Mouse (Mus musculus) heart, adult 2 months (tissue): Measurements from ENCODE around the gene Hist1h4b. TPM values are rescaled to one million over a fixed set of nuclear protein-coding genes. Genes with fewer than 3 reads are reported as not detected.

Source experiments
- DNase-seq, 2 experiments: peaks; one replicate each; pipeline ENCODE4 v3.0.0; 2021
- H3K27ac ChIP-seq: fragments of 200-600 bp; 2 replicates; pipeline ENCODE4 v1.8.1; 2022
- H3K27me3 ChIP-seq: fragments of 200-500 bp; 2 replicates; pipeline ENCODE4 v1.6.1; 2012; ENCODE audit warnings: mild to moderate bottlenecking, low read length, inconsistent platforms, mixed read lengths; ENCODE audit not compliant: control insufficient read depth, insufficient read depth
- H3K36me3 ChIP-seq: fragments of 200-500 bp; 2 replicates; pipeline ENCODE4 v1.6.1; 2012; ENCODE audit warnings: low read length, inconsistent platforms; ENCODE audit not compliant: control insufficient read depth, insufficient read depth
- H3K4me1 ChIP-seq: fragments of 200-500 bp; 2 replicates; pipeline ENCODE4 v1.6.1; 2011; ENCODE audit warnings: low read length; ENCODE audit not compliant: control insufficient read depth, insufficient read depth
- H3K4me3 ChIP-seq: fragments of 200-600 bp; 2 replicates; pipeline ENCODE4 v1.8.1; 2022
- H3K79me2 ChIP-seq: fragments of 200-500 bp; replicated peaks from 2 replicates; pipeline ENCODE4 v1.6.1; 2012; ENCODE audit warnings: mild to moderate bottlenecking, inconsistent platforms, low read length, moderate library complexity, mixed read lengths; ENCODE audit not compliant: control insufficient read depth, insufficient read depth
- H3K9ac ChIP-seq: fragments of 200-500 bp; 2 replicates; pipeline ENCODE4 v1.6.1; 2012; ENCODE audit warnings: low read depth, mild to moderate bottlenecking, control low read depth, inconsistent platforms, low read length, mixed read lengths
- CTCF ChIP-seq: fragments of 200-600 bp; IDR thresholded peaks from 2 replicates; pipeline ENCODE4 v1.8.1; 2022; ENCODE audit warnings: antibody characterized with exemption, mild to moderate bottlenecking, moderate library complexity
- EP300 ChIP-seq: fragments of 200-500 bp; IDR thresholded peaks from 2 replicates; pipeline ENCODE4 v1.6.1; 2011; ENCODE audit warnings: low read depth, low read length, control low read depth; ENCODE audit not compliant: insufficient read depth
- POLR2A ChIP-seq: fragments of 200-500 bp; IDR thresholded peaks from 2 replicates; pipeline ENCODE4 v1.6.1; 2011; ENCODE audit warnings: mild to moderate bottlenecking, low read depth, low read length, control low read depth; ENCODE audit not compliant: insufficient read depth
- WGBS: fragments of 180-500 bp; shearing (Covaris S2); methylation state at CpG from one replicate; pipeline ENCODE4 v1.1.7; 2018; 5-methylcytosine and 5-hydroxymethylcytosine counted together
- intact Hi-C: fragments of 180-260 bp; cut with DNase I; formaldehyde crosslinking; loops from one replicate; pipeline ENCODE4 v1.15.1; 2025
- polyA plus RNA-seq: library from polyadenylated mRNA; depleted of rRNA; stranded (reverse); fragments of >200 nt; gene quantifications from 2 replicates; pipeline ENCODE4 v1.2.3, GENCODE M21; 2012
- total RNA-seq, 2 experiments: library from RNA; stranded (reverse); gene quantifications; 2 replicates each; pipeline ENCODE4 v1.2.3; 2021

Gene Hist1h4b
- total and polyA plus RNA-seq, 3 experiments = 1.1 to 11.3 (median 4.9) TPM

DNA sequence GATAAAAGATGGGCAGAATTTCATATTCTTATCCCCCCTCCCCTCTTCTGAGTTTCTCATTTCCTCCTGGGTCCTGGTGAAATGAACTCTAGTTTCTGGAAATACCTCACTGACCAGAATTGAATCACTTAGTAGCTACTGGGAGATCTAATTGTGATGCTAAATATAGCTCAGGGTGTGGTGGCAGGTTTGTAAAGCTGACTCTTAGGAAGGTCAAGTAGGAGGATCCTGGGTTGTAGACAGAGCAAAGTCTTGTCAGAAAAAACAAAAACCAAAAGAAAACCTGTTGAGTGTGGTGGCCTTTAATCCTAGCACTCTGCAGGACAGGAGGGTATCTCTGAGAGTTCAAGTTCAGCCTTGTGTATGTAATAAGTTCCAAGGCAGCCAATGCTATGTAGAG, 14.8 kb upstream of the Hist1h4b start:
- Histone ChIP-seq H3K27ac (no peak overlapping the region), H3K9ac (no peak overlapping the region), H3K4me3 (no peak overlapping the region), H3K27me3 (no peaks in the 10 kb centered on the region), H3K79me2 (no peaks in the 10 kb centered on the region), H3K36me3 (peaks cover 18% of the 10 kb centered on the region), H3K4me1 (peaks cover 3% of the 10 kb centered on the region)
- intact Hi-C loops = loop anchor here (5.0 kb wide), 2 partner anchors 160 to 210 kb away; partner anchors contain the start of genes Hist1h2af, Hist1h4d and Hist1h4h
- no peak for DNase-seq
- no peak for TF ChIP-seq POLR2A
- no peak for TF ChIP-seq CTCF
- no peak for TF ChIP-seq EP300

DNA sequence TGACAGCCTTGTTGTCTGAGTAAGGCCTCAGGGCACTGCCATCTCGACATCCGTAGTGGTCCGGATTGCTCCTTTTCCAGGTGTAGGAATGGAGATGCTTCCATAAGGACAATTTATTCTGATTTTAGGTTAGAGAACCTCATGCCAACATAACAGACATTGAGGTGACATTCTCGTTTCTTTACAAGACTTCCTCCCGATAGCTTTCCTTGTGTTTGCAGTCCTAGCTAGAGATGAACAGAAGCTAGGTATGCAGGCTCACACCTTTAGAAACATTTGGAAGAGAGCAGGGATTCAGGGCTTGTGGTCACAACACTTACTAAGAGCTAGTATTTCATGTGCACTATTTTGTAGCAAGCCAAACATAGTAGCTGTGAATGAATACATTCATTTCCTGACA, 13.6 kb upstream of the Hist1h4b start:
- no peak overlapping the region for H3K27ac ChIP-seq
- no peak overlapping the region for H3K4me3 ChIP-seq
- peaks cover 4% of the 10 kb centered on the region for H3K4me1 ChIP-seq
- intact Hi-C loops = loop anchor here (5.0 kb wide), 2 partner anchors 161 to 211 kb away; partner anchors contain the start of genes Hist1h2af, Hist1h4d and Hist1h4h
- TF ChIP-seq CTCF (no peak), EP300 (no peak), POLR2A (no peak)
- H3K9ac ChIP-seq = no peak overlapping the region
- H3K27me3 ChIP-seq = no peaks in the 10 kb centered on the region
- DNase-seq = no peak
- H3K36me3 ChIP-seq = peaks cover 13% of the 10 kb centered on the region
- H3K79me2 ChIP-seq = no peaks in the 10 kb centered on the region
- WGBS = 83% methylated on average over 5 of the region's 5 CpGs

DNA sequence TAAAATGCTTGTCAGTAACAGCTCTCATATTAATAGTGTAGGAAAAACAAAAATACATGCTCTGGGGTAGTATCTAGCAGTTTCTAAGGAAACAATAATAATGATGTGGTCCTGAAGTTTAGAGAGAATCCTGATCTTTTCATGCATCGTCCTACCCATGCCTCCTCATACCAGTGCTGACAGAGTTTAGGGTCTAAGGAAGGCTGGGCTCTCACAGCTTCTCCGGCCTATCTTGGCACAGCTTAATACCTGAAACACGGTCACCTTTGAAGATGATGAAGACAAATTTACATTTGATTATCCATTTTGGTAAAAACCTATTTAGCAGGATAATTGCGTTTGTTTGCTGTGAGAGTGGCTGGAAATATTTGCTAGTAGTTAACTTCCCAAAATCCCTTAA, 12.8 kb upstream of the Hist1h4b start:
- intact Hi-C loops = loop anchor here (5.0 kb wide), 2 partner anchors 162 to 212 kb away; partner anchors contain the start of genes Hist1h2af, Hist1h4d and Hist1h4h
- no peak overlapping the region for H3K4me3 ChIP-seq
- H3K9ac ChIP-seq = no peak overlapping the region
- no peak overlapping the region for H3K27ac ChIP-seq
- no peaks in the 10 kb centered on the region for H3K27me3 ChIP-seq
- TF ChIP-seq EP300 (no peak), POLR2A (no peak), CTCF (no peak)
- H3K36me3 ChIP-seq = peaks cover 13% of the 10 kb centered on the region
- no peak for DNase-seq
- 56% methylated on average over 4 of the region's 4 CpGs for WGBS
- H3K4me1 ChIP-seq = peaks cover 4% of the 10 kb centered on the region
- no peaks in the 10 kb centered on the region for H3K79me2 ChIP-seq

DNA sequence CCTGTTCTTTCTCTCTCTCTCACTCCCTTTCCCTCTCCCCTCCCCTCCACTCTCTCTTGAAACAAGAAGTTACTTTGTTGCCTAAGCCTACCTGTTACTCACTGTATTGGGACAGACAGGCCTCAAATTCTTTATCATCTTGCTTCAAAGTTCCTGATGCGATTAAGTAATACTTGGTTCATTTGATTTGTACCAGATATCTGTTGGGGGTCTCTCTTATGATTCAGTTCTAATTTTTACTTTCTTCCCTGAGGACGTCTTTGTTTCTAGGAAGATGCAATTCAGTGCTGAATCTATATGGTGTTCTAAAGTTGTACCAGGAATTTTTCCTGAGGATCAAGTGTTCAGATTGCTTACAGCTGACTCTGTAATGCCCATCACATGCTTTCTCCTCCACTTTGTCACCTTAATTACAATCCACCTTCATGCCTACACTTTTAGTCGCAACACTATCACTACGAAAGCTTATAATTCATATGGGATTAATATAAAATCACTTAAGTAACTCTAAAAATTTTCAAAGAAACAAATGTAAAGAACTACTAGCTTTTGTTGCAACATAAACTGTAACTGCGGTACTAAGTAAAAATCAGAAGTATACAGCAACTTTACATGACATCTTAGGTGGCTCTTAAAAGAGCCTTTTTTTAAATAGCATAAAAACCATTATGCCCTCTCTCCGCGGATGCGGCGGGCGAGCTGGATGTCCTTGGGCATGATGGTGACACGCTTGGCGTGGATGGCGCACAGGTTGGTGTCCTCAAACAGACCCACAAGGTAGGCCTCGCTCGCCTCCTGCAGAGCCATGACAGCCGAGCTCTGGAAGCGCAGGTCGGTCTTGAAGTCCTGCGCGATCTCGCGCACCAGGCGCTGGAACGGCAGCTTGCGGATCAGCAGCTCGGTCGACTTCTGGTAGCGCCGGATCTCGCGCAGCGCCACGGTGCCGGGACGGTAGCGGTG, 12.1 kb upstream of the Hist1h4b start:
- 13% methylated on average over 18 of the region's 36 CpGs for WGBS
- intact Hi-C loops = loop anchor here (5.0 kb wide), 4 partner anchors 122 to 1702 kb away; partner anchors contain the start of genes Hist1h1e, Hist1h2af, Hist1h2ag and Hist1h2be
- no peak for DNase-seq

DNA sequence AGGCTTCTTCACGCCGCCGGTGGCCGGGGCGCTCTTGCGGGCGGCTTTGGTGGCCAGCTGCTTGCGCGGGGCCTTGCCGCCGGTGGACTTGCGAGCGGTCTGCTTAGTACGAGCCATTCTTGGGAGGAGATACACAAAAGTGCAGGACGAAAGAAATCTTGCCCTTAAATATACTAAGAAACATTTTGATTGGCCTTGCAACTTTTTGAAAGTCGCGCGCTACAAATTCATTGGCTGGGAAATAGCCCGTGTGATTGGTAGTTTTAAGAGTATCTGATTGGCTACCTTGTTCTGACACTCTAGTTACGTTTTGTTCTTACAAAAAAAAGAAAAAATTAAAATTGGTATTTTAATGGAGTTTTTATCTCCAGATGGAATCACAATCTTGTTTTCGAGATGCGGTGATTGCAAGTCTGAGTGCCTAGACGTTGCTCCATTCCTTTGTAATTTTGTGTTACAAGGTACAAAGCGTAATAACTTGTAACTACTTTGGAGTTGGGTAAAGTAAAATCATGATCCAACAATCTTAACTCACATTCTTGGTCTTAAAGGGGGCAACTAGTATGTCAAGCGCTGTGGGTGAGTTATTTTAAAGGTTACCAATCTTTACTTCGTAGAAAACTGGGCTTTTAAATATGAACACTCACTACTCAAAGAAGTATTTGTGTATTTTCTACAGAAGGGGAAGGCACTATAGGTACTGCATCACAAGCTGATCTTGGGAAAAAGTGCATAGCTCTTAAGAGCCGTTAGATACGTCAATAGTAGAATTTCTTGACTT, 11.2 kb upstream of the Hist1h4b start, which contains the start of gene Hist1h3c:
TSS of gene Hist1h3c (minus strand) at position 222 of the 781 bp plus-strand sequence.
- intact Hi-C loops = loop anchor here (5.0 kb wide), 2 partner anchors 123 to 1703 kb away; partner anchors contain the start of genes Hist1h1e, Hist1h2ag, Hist1h2be and Hist1h2bj
- Histone ChIP-seq H3K27ac (peak within 1 kb of the TSS; percentile 94), H3K9ac (peak within 1 kb of the TSS; percentile 92), H3K4me3 (peak within 1 kb of the TSS; percentile 56), H3K36me3 (peaks cover 13% of the 10 kb centered on the region), H3K27me3 (no peaks in the 10 kb centered on the region), H3K4me1 (peaks cover 4% of the 10 kb centered on the region), H3K79me2 (no peaks in the 10 kb centered on the region)
- no peak for TF ChIP-seq EP300
- peak; percentile 30 for TF ChIP-seq CTCF
- TF ChIP-seq POLR2A = no peak
- DNase-seq = peak; percentile 81 to 86
- whole genome bisulfite sequencing = 2% methylated on average over 25 of the region's 28 CpGs

More for the DNA sequence above, 12.1 kb upstream of the Hist1h4b start:
- H3K9ac ChIP-seq = no peak overlapping the region
- H3K27ac ChIP-seq = no peak overlapping the region
- H3K27me3 ChIP-seq = no peaks in the 10 kb centered on the region
- H3K36me3 ChIP-seq = peaks cover 13% of the 10 kb centered on the region
- H3K4me3 ChIP-seq = peak overlapping the region; percentile 56; the same call in 1 of the 2 replicates
- no peaks in the 10 kb centered on the region for H3K79me2 ChIP-seq
- TF ChIP-seq POLR2A (no peak), EP300 (no peak), CTCF (no peak)
- peaks cover 4% of the 10 kb centered on the region for H3K4me1 ChIP-seq
